Mouse (Mus musculus) brain, embryonic 14.5 days (tissue): ENCODE results near the gene Nfs1. TPM values are rescaled to one million over a fixed set of nuclear protein-coding genes. Genes with fewer than 3 reads are reported as not detected.
"Not testable (repeated sequence)": the region's sequence is repeated elsewhere in the genome, so short reads cannot be mapped to it uniquely, and the experiment has no call there.

ENCODE experiments used
- DNase-seq: peaks from one replicate; pipeline ENCODE4 v3.0.0-alpha.2; 2011; ENCODE audit warnings: low read depth
- CTCF ChIP-seq: fragments of 200-500 bp; IDR thresholded peaks from 2 replicates; pipeline ENCODE4 v1.5.1; 2012; ENCODE audit warnings: inconsistent platforms, mild to moderate bottlenecking, moderate library complexity, borderline replicate concordance; ENCODE audit not compliant: insufficient read depth, insufficient read length; ENCODE audit errors: extremely low read depth
- POLR2A ChIP-seq: fragments of 200-500 bp; IDR thresholded peaks from 2 replicates; pipeline ENCODE4 v1.6.1; 2012; ENCODE audit warnings: mild to moderate bottlenecking, inconsistent platforms, borderline replicate concordance; ENCODE audit not compliant: poor library complexity, insufficient read depth, insufficient read length, severe bottlenecking; ENCODE audit errors: extremely low read depth
- polyA plus RNA-seq: library from polyadenylated mRNA; depleted of rRNA; stranded (reverse); fragments of >200 nt; gene quantifications from 2 replicates; pipeline ENCODE4 v1.2.3, GENCODE M21; 2012; rRNA removed

The Nfs1 gene
- polyA plus RNA-seq: 28.5 and 37.2 TPM in 2 replicates

DNA sequence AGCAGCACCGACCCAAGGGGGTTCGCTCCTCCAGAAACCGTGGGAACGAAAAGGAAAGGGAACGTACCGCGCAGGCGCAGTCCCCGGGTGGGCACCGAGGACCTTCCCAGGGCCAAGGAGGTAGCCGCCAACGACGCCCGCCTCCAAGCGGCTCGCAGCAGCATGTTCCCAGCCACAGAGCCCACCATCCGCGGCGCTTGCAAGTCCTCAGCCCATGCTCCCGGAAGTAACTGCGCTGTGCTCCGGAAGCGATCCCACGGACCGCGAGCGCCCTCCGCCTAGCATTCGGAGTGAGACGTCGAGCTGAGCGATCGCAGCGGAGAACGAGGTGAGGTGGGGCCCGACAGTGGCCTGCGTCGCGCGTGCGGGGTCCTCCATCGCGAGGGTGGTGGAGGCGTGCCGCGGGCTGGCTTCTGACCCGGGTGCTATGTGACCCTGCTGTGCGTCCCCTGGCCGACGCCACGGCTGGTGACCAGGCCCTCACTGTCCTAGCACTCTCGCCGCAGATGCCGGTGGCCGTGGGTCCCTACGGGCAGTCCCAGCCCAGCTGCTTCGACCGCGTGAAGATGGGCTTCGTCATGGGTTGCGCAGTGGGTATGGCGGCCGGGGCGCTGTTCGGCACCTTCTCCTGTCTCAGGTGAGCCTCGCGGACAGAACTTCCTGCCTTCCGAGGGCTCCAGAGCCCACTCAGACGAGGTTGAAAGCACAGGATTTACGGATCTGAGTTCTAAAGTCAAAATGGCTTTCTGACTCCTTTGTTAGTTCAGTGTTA, at the start of gene Nfs1, which contains the start of gene Romo1:
TSS of gene Nfs1 (minus strand) at position 234 of the 772 bp plus-strand sequence.
TSS of gene Romo1 (plus strand) at position 87 of the 772 bp plus-strand sequence.
- DNase-seq: peak; percentile 99
- TF ChIP-seq CTCF (peak; percentile 38; the same call in 1 of the 2 replicates), POLR2A (peak; percentile 62; the same call in 1 of the 2 replicates)

DNA sequence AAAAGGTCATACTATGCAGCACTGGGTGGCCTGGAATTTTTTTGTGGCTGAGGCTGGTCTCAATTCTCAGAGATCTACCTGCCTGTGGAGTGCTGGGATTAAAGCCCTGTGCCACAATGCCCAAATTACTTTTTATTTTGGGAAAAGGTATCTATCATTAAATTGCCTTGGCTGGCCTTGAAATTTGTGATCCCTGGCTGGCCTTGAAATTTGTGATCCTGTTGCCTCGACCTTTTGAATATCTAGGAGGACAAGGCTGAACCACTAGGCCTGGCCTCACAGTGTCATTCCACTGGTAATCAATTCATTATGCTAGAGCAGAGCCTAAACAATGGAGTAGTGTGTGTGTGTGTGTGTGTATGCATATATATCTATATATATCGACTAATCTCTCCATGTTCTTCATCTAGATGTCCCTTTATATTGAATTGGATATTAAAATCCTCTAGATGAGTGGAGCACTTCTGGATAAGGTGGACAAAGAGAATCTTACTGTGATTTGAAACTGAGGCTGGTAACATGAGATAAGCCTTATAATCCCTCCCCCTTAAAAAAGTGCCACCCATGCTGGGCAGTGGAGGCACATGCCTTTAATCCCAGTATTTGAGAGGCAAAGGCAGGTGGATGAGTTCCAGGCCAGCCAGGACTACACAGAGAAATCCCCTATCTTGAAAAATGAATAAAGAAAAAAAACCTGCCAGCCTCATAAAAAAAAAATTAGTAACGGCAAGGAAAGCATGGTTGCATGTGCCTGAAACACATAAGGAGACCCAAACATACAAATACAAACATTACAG, 49.3 kb upstream of the Nfs1 start:
- TF ChIP-seq CTCF (no peak), POLR2A (no peak)

DNA sequence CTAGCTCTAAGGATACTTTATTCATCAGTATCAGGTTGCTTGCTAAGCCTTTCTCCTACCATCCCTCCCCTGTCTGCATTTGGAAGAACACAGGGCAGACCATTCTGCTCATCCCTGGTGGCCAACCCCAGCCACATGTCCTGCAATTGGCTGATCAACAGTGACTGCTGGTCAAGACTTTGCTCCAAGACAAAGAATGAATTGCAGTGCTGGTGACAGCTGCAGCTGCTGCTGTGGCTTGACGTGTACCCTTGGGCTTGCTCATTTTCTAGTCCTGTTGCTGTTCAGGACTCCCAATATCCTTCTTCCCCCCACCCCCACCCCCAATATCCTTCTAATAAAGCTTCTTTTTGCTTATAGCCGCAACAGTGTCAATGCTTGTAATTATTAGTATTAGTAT, 48.1 kb upstream of the Nfs1 start:
- no peak for DNase-seq
- TF ChIP-seq POLR2A (no peak), CTCF (no peak)

More for the DNA sequence above, 49.3 kb upstream of the Nfs1 start:
- DNase-seq: no peak

DNA sequence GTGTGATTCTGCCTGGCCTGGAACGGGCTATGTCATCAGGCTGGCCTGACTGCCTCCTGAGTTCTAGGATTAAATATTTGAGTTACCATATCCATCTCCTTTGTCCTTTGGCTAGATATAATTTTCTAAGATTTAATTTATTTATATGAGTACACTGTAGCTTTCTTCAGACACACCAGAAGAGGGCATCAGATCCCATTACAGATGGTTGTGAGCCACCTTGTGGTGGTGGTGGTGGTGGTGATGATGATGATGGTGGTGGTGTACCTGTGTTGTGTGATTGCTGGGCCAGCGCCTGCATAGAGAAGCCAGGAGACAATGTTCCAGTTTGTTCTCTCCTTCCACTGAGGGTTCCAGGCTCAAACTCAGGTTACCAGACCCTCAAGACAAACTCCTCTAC, 47.6 kb upstream of the Nfs1 start:
- no peak for TF ChIP-seq CTCF
- TF ChIP-seq POLR2A: no peak
- no peak for DNase-seq

DNA sequence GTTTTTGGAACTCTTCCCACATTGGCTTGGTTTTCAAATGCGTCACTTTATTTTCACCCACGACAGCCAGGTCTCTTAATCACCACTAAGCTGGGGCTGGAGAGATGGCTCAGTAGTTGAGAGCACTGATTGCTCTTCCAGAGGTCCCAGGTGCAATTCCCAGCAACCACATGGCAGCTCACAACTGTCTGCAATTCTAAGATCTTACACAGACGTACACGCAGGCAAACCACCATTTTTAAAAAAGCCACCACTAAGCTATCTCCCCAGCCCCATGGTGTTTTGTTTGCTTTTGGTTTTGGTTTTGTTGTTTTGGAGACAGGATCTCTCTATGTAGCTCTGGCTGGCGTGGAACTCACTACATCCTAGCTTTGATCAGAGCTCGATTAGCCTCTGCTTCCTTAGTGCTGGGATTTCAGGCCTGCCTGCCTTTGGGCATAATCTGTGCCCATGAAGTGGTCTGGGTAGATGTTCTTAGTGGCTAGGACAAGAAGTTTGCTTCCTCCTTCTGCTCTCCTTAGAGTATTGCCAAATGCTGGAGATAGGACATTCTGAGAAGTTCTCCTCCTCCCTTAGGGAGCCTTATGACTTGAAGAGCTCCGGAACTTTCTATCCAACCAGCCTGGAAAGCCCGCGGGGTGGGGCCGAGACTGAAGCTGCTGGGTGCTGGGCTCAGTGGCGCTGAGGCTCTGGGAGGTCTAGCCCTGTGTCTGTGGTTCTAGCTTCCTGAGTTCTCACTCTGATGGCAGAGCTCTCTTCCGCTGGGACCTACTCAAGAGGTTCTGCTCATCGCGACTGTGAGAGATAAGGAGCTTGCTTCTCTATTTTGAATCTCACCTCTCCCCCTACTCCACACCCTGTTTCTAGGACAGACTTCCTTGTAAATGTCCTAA, 46.3 kb upstream of the Nfs1 start:
- no peak for DNase-seq
- TF ChIP-seq POLR2A (no peak), CTCF (no peak)

DNA sequence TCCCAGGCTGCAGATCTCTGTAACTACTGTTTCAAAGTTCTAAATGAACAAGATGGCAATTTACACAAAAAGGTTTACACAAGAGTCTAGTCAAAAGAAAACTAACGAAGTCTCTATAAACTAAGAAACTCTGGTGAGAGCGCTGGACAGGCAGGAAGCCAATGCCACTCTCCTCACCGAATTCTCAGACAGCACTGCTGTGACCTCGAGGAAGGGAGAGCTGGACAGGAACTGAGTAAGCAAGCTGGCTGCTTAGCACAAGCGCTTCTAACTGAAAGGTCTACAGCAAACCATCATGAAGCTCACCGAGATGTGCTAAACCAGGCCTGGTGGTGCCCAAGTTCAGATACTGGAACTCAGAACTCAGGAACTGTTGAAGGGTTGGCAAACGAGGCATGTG, 45.3 kb upstream of the Nfs1 start:
- DNase-seq: not testable (repeated sequence)

DNA sequence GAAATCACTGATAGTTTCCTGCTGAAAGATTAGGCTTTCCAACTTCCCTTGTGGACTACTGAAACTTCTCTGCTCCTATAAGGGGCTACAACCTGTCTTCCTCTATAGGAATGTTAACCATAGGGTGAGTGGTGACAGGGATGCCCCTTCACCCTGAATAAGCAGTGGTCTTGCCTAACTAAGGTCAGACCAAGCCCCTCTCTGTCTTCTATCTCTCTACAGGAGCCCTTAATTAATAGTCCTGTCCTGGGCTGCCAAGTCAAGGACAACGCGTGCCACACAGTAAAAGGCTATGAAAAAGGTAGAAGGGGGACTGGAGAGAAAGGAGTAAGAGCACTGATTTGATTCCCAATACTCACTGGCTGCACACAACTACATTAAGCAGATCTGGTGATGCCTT, 37.6 kb upstream of the Nfs1 start:
- no peak for DNase-seq
- TF ChIP-seq POLR2A (no peak), CTCF (no peak)

DNA sequence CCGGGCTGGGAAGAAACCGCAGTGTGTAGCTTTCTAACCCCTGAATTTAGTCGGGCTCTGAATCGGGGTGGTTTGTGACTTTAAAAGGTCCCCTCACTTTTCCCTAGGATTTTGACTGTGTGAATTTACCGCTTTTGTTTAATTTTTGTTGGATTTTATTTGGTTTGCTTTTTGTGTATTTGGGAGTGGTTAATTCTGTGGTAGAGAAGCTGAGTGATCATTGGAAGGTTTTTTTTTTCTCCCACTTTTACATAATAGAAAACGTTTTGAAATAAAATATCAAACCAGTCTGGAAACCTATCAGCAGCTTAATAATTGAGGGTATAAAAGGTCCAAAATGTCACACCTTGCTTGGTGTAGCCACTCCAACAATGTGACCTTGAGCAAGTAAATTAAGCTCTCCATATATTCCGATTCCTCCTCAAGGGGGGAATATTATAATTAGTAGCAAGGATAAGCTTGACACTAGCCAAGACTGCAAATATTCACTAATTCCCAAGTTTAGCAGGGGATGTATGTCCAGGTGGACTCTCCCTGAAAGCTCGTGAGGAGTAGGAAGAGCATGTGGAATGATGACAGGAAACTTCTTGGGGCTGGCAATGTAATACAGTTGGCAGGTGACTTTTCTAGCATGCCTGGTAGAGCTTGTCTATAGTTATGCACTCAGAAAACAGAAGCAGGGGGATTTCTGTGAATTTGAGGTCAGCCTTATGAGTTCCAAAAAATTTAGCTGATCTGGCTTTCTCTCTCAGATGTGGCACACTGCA, 37.0 kb upstream of the Nfs1 start:
- TF ChIP-seq POLR2A (no peak), CTCF (no peak)
- DNase-seq: peak; percentile 11

DNA sequence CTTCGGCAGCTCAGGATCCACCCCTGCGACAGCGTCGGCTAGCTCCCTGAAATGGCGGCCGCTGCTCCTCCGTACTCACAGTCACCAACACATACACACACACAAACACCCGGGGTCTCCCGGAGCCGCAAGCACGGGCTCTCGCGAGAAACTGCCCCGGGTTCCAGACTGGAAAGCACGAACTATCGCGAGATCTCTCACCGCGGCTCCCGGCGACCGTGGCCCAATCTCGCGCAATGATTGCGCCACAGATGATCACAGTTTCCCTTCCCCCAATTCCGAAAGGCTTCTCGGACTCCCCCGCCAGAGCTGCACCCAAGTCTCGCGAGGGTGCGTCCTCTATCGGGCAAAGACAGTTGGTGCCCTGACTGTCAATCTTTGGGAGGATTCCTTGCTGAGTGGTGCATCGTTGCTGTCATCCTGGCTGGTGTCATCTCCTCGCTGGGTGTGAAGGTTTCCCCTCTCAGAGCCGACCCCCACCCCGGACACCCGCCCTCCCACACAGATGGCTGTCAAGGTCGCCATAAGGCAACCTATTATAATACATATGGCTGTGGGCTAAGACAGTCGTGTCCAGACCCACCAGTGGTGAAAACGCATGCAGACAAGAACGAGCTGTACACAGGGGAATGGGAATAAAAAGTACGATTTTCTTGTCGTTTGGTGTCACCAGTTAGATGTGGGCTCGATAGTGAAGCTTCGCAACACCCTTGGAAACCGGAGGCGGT, 36.3 kb upstream of the Nfs1 start, which contains the start of gene Rbm39:
TSS of gene Rbm39 (minus strand) at position 145 of the 728 bp plus-strand sequence.
- peak; percentile 52 for TF ChIP-seq CTCF
- TF ChIP-seq POLR2A: peak; percentile 88; the same call in 1 of the 2 replicates
- peak; percentile 100 for DNase-seq

DNA sequence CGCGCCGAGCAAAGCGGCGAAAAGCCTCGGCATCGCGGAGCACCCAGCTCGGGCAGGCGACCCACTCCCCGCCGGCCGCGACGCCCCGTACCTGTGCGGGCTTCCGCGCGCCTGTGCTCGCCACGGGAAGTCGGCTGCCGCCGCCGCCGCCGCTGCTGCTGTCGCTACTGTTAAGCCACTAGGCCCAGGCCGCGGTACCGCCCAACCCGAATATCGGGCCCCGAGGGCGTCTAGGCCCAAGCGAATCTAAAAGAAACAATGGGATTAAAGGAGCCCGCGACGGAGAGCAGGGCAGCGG, 35.8 kb upstream of the Nfs1 start:
- TF ChIP-seq POLR2A (no peak), CTCF (no peak)
- no peak for DNase-seq
